Mouse (Mus musculus) monocyte, adult 59 days (primary cell): ENCODE data around the gene Kcnh6. TPM values are rescaled to one million over a fixed set of nuclear protein-coding genes. Genes with fewer than 3 reads are reported as not detected.

Experiments
- total RNA-seq, 2 experiments: library from RNA; stranded (reverse); gene quantifications; one replicate each; pipeline ENCODE4 v1.2.4; 2023

Gene Kcnh6
- not detected for total RNA-seq

DNA sequence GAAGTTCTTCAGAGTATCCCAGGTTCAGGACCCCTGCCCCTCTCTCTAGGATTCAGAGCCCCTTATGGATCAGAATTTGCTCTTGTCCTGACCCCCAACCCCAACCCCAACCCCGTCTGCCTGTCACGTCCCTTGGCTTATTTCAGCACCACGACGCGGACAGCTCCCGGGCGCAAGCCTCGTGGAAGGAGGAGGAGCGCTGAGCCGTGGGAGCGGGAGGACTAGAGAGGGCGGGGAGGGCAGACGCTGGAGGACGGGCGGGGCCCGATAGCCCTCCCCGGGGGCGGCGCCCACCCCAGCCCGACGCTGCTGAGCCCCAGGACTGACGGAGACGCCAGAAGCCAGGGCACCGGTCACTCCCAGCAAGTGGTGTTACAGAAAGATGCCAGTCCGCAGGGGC lies at the start of gene Kcnh6:
Kcnh6 (plus strand) TSS at position 304 of the 400 bp plus-strand sequence.

DNA sequence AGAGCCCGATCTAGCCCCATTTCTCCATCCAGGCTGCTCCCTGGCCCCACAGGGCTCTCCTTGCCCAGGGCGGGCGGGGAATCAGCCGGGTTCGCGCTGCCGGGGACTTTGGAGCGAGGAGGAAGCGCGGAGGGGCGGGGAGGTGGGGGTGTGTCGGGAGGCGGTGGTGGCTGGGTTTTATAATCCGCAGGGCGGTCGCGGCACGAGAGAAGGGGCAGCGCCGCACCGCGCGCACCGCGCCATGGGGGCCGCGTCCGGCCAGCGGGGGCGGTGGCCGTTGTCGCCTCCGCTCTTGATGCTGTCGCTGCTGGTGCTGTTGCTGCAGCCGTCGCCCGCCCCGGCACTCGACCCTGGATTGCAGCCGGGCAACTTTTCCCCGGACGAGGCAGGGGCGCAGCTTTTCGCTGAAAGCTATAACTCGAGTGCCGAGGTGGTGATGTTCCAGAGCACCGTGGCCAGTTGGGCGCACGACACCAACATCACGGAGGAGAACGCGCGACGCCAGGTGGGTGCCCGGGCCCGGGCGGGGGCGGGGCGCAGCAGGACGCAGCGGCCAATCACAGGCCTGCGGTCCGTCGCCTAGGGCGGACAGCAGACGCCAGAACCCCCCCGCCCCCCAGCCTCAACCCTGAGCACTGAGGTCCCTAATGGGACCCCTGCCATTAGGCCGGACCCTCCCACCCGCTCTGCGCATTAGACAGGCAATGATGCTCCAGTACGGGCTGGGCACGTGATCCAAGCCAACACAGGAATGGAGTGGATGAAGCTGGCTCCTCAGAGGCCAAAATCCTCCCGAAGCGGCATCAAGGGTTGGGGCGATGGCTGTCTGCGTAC lies 40.0 kb upstream of the Kcnh6 start, which contains the start of gene Ace:
Ace (plus strand) TSS at position 205 of the 834 bp plus-strand sequence.

DNA sequence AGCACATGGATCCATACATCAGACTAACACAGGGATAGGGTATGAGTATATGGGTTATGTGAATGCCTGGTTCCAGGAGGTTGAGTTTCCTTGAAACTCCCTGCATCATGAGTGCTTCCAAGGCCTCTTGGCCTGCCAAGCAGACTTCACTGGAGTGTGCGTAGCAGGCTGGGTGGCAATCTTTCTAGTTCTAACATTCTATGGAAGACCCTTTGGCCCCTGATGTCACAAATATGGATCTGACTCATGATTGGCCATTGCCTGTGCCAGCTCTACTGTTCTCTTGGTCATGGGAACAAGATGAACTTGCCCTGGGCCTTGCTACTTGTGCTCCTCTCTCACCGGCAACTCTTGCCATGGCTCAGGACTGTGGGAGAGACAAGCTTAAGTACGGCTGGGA lies 13.5 kb upstream of the Kcnh6 start, which contains the start of gene Ace3:
Ace3 (plus strand) TSS at position 301 of the 400 bp plus-strand sequence.

DNA sequence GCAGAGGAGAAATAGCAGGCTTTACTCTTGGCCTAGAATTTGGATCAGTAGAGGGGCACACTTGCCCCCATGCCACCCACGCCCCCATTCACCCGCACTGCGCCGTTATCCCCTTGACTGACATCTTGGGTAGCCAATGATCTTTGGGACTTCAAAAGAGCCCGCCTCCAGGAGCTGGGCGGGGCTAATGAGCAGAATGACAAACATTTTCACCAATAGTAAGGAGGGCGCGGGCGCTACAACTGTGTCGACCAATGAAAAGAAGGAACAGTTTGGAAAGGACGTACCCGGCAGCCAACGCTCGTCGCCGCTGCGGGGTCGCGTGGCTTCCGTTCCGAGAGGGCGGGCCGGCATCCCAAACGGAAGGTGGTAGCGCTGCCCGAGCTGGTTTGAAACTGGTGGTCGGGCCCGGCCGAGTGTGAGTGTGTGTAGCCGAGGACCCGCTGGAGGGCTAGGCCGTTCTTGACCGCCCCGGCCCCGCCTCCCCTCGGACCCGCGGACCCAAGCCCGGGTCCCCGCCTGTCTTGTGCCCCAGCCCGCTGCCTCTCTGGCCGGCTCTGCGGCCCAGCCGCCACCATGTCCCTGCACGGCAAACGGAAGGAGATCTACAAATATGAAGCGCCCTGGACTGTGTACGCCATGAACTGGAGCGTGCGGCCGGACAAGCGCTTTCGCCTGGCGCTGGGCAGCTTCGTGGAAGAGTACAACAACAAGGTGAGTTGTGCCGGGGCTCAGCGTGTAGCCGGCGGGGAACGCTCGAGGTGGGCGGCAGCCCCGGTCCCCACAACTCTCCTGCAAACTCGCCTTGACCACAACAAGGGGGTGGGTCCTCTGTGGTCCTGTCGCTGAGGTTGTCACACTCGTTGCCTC lies 28.9 kb downstream of the Kcnh6 start, which contains the start of gene Dcaf7:
Dcaf7 (plus strand) TSS at position 325 of the 870 bp plus-strand sequence.

DNA sequence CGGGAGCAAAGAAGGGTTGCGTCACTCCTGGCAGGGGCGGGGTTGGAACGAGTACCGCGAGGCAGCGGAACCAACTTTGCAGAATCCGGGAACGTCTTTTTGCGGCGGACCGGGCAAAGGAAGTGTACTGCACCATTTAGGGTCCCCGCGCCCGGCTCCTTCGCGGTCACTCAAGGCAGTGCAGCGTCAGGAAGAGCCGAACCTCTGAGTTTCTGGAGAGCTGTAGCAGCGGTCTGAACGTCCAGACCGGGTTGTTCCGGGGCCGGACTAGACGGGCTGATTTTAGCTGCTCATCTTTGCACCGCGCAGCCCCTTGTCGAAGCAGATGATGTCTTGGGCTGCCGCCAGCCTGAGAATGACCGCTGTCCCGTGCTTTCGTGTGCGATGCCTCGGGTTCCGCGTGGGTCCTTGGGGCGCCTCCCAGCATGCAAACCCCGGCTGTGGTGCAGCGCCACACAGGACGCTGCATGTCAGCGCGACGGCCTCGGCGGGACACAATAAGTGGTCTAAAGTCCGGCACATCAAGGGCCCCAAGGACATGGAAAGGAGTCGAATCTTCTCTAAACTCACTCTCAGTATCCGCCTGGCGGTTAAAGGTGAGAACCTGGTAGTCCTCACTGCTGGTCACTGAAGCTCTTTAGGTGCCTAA lies 58.1 kb downstream of the Kcnh6 start, which contains the start of gene Taco1:
Taco1 (plus strand) TSS at position 139 of the 649 bp plus-strand sequence.

Other genes starting within 250 kb of the Kcnh6 start
- gene Cyb561, start 54.8 kb upstream of the Kcnh6 start, total RNA-seq = 1 to 10 TPM; 1.7 to 1.8 TPM
- gene Ace, start 40.2 kb upstream of the Kcnh6 start, total RNA-seq = 100 to 1,000 TPM; 573 to 595 TPM
- under 1 TPM in 1 of 2 experiments, not detected in 1; 0.39 TPM for gene Ace3, start 13.4 kb upstream of the Kcnh6 start, total RNA-seq
- 10 to 100 TPM; 59.0 to 63.9 TPM for gene Dcaf7, start 28.7 kb downstream of the Kcnh6 start, total RNA-seq
- 1 to 10 TPM; 6.0 to 6.9 TPM for gene Taco1, start 57.9 kb downstream of the Kcnh6 start, total RNA-seq
- gene Map3k3, start 76.5 kb downstream of the Kcnh6 start, total RNA-seq = 100 to 1,000 TPM; 227 to 231 TPM
- gene Gm10840, start 152.7 kb downstream of the Kcnh6 start, total RNA-seq = 10 to 100 TPM in 1 of 2 experiments, 1 to 10 TPM in 1; 8.6 to 10.8 TPM
- gene Limd2, start 152.7 kb downstream of the Kcnh6 start, total RNA-seq = 100 to 1,000 TPM; 248 to 268 TPM
- 10 to 100 TPM; 26.6 to 29.1 TPM for gene Strada, start 194.0 kb downstream of the Kcnh6 start, total RNA-seq
- gene Ccdc47, start 208.2 kb downstream of the Kcnh6 start, total RNA-seq = 10 to 100 TPM; 37.6 to 52.1 TPM
- gene Ddx42, start 208.8 kb downstream of the Kcnh6 start, total RNA-seq = 10 to 100 TPM; 47.0 to 51.3 TPM
- 10 to 100 TPM; 24.5 to 31.0 TPM for gene Ftsj3, start 248.0 kb downstream of the Kcnh6 start, total RNA-seq
- 10 to 100 TPM; 36.6 to 43.2 TPM for gene Psmc5, start 248.0 kb downstream of the Kcnh6 start, total RNA-seq